Mouse (Mus musculus) embryonic fibroblast, embryonic 13.5 days (primary cell): ENCODE results near the gene Yae1d1. TPM values are rescaled to one million over a fixed set of nuclear protein-coding genes. Genes with fewer than 3 reads are reported as not detected.
A peak's percentile ranks its signal among the peaks of the same experiment; 100 is the strongest.

Experiments
- H3K27ac ChIP-seq: 2 replicates; pipeline ENCODE4 v1.5.1; 2012; ENCODE audit warnings: low read length, control low read depth, inconsistent platforms; ENCODE audit not compliant: insufficient read depth
- H3K4me1 ChIP-seq: 2 replicates; pipeline ENCODE4 v1.6.1; 2011; ENCODE audit warnings: low read length; ENCODE audit not compliant: control insufficient read depth, insufficient read depth
- H3K4me3 ChIP-seq: 2 replicates; pipeline ENCODE4 v1.5.1; 2011; ENCODE audit warnings: mild to moderate bottlenecking, control low read depth, low read length; ENCODE audit not compliant: insufficient read depth
- CTCF ChIP-seq: IDR thresholded peaks from 2 replicates; pipeline ENCODE4 v1.5.1; 2011; ENCODE audit warnings: mild to moderate bottlenecking, control low read depth, low read length, moderate library complexity, borderline replicate concordance; ENCODE audit not compliant: insufficient read depth
- POLR2A ChIP-seq: IDR thresholded peaks from 2 replicates; pipeline ENCODE4 v1.6.1; 2011; ENCODE audit warnings: low read depth, mild to moderate bottlenecking, control low read depth, low read length, moderate library complexity
- polyA plus RNA-seq: library from polyadenylated mRNA; stranded (reverse); fragments of >200 nt; gene quantifications from 2 replicates; pipeline ENCODE4 v1.2.4, GENCODE M21; 2011; ENCODE audit warnings: low read depth; ENCODE audit not compliant: missing spikeins, insufficient read length

The Yae1d1 gene
- polyA plus RNA-seq = 27.3 and 29.4 TPM in 2 replicates

DNA sequence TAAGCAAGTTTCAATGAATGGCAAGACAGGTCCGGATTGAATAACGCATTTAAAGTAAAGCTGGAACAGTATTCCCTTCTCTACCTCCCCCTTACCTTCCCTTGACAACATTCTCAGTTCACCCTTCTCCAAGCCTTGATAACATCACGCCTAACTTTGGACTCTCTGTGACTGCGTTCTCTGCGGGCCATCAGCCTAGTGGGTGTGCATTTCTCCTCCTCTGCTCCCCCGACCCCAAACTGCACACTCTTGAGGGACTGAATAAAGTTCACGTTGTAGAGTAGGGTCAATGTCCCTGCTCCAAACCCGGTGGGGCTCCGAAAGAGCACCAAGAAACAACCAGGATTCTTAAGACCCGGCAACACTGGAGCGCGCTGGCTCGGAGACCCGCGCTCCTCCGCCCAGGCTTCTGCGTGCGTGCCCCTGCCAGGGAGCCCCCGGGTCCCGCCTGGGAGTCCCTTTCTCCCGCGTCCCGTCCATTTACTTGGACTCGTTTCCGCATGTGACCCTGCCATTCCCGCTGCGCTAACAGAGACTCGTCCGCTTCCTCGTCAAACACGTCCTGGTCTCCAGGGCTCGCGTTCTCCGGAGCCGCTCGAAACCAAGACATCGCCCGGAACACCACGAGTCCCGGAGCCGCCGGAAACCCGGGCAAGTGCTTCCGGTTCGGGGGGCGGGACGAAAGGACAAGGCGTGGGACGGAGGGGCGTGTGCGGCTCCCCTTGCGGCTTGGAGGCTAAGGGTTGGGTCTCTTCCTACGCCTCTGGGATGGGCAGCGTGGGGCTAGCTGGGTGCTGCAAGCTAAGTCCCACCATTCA, at the start of gene Yae1d1:
TSS of gene Yae1d1 (minus strand) at position 653 of the 818 bp plus-strand sequence.
- no peaks in the 10 kb centered on the region for H3K4me1 ChIP-seq
- TF ChIP-seq CTCF (peak; percentile 49; the same call in 1 of the 2 replicates), POLR2A (peak; percentile 54; the same call in 1 of the 2 replicates)
- peak within 1 kb of the TSS; percentile 95 for H3K4me3 ChIP-seq
- H3K27ac ChIP-seq = peak within 1 kb of the TSS; percentile 41; the same call in 1 of the 2 replicates

DNA sequence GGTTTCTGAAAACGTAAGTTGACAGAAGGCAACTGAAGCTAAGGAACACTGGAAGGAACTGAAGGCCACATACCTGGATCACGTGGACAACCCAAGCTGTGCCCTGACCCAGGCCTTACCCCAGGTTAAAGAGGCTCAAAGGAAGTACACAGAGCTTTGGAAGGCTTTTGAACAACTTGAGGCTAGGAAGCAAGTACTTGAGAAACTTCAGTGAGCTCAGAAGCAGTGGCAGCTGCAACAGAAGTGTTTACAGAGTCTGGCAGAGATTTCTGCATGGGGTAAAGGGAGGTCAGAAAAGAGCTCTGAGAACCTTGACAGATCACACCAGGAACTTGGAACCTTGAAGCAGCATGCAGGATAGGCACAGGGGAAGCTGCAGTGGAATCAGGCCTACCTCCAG, 45.7 kb upstream of the Yae1d1 start:
- Histone ChIP-seq H3K27ac (no peak overlapping the region), H3K4me3 (no peak overlapping the region), H3K4me1 (no peaks in the 10 kb centered on the region)
- TF ChIP-seq POLR2A (no peak), CTCF (no peak)

DNA sequence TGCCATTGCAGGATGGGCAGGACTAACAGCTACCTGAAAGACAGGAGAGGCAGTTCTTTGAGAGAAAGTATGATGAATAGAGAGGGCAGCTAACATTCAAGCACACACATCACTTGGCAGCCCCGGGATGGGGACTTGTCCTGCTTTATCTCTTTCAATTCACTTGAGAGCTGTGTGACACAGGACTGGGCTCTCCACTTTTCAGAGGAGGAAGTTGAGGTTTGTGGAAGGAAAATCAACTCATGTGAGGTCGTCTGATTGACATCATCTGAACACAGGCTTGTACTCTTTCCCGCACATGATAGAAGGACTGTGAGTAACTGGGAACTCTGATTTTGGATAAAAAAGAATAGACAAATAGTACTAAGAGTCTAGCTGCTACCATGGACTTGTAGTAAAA, 23.5 kb upstream of the Yae1d1 start:
- TF ChIP-seq CTCF = no peak
- TF ChIP-seq POLR2A = no peak
- Histone ChIP-seq H3K27ac (no peak overlapping the region), H3K4me3 (no peak overlapping the region), H3K4me1 (no peaks in the 10 kb centered on the region)

DNA sequence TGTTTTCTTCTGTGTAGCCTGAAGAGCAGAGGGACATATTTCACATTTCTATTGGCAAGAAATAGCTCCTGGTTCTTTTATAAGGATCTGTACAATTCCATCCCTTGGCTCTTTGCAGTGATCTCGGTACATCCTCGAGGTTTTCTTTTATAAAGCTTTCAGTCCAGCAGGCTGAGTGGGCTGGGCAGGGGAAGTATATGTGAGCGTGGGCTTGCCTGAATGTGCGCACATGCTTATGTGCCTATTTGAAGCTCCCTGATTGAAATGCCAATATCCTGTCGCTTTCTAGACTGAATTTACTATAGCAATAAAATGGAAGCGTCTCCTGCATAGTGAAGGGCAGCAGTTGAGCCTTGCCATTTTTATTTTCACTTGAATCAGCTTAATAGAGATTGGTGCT, 20.1 kb upstream of the Yae1d1 start:
- Histone ChIP-seq H3K27ac (no peak overlapping the region), H3K4me3 (no peak overlapping the region), H3K4me1 (no peaks in the 10 kb centered on the region)
- TF ChIP-seq POLR2A = no peak

DNA sequence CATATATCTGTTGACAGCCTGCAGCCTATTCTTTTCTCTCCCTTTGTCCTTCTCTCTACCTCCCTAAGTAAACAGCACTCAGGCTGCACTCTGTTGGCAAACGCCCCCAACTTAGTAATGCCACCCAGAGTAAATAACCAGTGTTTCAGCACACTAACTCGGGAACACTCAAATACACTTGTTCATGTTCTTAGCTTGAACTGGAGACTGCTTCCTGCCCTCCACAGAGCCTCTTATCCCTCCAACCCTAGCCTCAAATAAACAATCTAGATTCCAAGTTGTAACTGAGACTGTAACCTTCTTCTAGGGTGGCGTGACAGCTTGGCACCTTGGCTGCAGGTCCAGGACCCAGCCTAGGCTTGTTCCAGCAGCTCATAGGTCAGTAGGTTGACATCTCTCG, 17.9 kb upstream of the Yae1d1 start:
- Histone ChIP-seq H3K4me3 (no peak overlapping the region), H3K27ac (no peak overlapping the region), H3K4me1 (no peaks in the 10 kb centered on the region)
- TF ChIP-seq CTCF (no peak), POLR2A (no peak)

DNA sequence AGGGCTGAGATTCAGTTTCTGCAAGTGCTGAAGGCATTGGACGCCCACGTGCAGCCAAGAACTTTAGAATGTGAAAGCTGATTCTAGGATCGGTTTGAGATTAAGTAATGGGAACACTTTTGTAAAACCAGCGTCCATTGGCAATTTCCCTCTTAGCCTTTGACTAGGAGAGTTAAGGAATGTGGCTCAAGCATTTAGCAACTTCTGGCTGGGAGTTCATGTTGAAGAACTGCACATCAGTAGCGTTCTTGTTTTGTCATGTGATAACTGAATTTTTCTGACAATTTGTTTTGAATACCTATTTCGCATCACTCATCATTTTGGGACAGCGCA, 332 bp upstream of the Yae1d1 start:
- Histone ChIP-seq H3K4me3 (peak overlapping the region; percentile 95), H3K27ac (0 out of 2 replicates have a peak overlapping the region, but pooled peaks have one; percentile 41), H3K4me1 (no peaks in the 10 kb centered on the region)
- no peak for TF ChIP-seq CTCF
- no peak for TF ChIP-seq POLR2A

DNA sequence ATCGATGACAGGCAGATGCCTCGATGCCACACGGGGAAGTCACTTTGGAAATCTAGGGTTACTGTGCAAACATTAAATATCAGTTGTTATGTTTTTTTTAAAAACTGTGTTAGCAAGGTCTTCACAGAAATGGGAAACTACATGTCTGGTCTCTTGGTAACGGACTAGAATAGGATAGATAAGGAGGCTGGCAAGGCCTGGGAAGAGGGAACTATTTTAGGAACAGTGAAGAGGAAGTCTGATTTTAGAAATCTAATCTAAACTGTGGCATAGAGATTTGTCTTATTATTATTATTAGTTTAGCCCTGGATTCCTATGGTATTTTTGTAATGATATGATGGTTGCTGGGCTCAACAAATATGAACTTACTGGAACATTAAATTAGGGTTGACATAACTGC, 1.1 kb downstream of the Yae1d1 start:
- Histone ChIP-seq H3K4me1 (no peaks in the 10 kb centered on the region), H3K27ac (no peak overlapping the region), H3K4me3 (peak overlapping the region; percentile 5; the same call in 1 of the 2 replicates)
- TF ChIP-seq POLR2A (no peak), CTCF (no peak)

DNA sequence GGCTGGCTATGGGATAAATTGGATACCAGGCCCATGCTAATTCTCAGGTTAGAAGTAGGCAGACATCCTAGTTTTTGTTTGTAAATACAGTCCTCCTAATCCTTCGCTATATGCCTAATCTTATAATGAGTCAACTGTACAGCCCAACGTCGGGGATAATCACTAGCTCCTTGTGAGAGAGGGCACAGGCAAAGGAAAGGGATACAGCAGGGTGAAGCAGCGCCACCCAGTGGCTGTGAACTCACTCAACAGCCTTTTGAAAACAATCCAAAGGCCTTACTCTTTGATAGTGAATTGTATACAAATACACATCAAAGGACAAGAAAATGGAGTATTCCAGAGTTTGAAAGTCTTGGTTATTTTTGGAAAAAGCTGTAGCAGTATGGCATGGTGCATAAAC, 10.0 kb downstream of the Yae1d1 start:
- H3K4me3 ChIP-seq = no peak overlapping the region
- no peaks in the 10 kb centered on the region for H3K4me1 ChIP-seq
- TF ChIP-seq POLR2A (no peak), CTCF (peak; percentile 70; the same call in 1 of the 2 replicates)
- no peak overlapping the region for H3K27ac ChIP-seq

DNA sequence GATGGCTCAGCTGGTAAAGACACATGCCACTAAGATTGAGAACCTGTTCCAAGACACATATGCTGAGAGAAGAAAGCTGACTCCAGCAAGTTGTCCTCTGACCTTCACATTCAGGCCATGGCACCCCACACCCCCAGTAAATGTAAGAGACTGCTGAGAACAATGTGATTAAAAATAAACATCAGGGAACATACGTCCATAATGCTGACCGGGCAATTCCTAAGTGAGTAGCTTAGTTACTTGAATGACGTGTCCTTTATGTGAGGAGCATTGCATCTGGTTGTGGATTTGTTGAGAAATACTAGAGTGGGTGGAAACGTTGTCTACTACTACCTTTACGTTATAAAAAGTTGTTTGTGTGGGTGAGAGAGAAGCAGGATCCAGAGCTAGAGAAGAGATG, 10.5 kb downstream of the Yae1d1 start:
- no peak overlapping the region for H3K27ac ChIP-seq
- TF ChIP-seq POLR2A (no peak), CTCF (no peak)
- no peak overlapping the region for H3K4me3 ChIP-seq
- H3K4me1 ChIP-seq = no peaks in the 10 kb centered on the region

DNA sequence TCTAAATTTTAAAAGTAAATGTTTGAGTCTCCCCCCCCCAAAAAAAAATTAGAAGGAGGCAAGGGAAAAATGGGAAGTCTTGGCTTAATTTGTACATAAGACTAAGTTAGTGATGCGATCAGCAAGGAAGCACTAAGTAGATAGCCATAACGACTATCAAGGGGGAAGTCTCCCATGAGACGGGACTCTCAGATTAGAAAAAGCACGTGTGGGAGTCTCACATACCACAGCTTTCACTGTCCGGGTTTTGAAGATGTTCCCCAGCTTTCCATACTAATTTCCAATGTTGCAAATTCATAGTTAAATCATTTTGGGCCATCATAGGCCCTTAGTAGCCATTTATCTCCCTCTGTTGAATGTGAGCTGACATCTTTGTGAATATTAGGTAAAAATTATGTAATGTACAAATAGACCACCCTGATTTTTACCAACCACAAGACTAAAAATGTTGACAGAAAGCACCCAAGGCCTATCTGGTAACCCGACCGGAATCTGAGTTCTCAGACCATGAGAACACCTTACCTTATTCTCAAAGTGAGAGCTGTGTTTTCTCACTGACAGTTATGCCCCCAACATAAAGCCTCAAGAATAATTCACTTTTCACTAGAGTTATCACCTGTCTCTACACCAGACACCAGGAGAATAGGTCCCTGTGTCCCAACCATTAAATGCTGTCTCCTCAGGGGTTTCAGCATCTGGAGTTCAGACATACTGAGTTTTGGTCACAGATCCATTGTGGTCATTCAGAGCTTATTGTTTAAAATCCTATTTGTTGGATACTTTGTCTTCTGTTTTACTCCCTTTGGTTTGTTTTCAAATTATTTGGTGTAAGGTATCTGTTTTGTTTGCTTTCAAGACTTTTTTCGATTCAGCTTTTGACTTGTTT, 16.1 kb downstream of the Yae1d1 start:
- Histone ChIP-seq H3K4me3 (no peak overlapping the region), H3K4me1 (no peaks in the 10 kb centered on the region), H3K27ac (no peak overlapping the region)
- TF ChIP-seq CTCF = no peak
- no peak for TF ChIP-seq POLR2A

DNA sequence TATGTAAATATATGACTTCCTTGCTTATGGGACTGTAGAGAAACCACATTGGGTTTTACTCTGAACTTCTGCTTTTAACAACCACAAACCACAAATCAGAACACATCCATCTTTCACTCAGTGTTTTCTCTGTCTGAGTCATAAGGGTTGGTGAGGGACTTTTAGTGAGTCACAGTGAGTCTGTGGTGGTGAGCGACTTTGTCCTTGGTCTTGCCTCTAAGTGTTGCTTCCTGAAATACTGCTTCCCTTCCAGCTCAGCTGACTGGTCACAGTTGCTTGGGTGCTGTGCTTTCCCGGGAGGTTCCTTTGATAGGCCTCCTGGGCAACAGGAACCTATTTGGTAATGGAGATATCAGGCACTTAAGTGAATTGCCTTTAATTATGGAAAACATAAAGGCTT, 17.3 kb downstream of the Yae1d1 start:
- TF ChIP-seq CTCF (no peak), POLR2A (no peak)
- H3K4me1 ChIP-seq = no peaks in the 10 kb centered on the region
- H3K27ac ChIP-seq = peak overlapping the region; percentile 59
- H3K4me3 ChIP-seq = no peak overlapping the region
